Mouse (Mus musculus): ENCODE results near the gene Hectd4.
"Not testable (repeated sequence)": the region's sequence is repeated elsewhere in the genome, so short reads cannot be mapped to it uniquely, and the experiment has no call there.

Gene Hectd4

GRCm38 (mm10) chr5:121206540-121206939 lies 13.5 kb upstream of the Hectd4 start:
- DNase-seq (ENCODE audit: low spot score): no peak

- no peak for DNase-seq (ENCODE audit: low spot score)
Observed at GRCm38 (mm10) chr5:121206984-121207383, 13.0 kb upstream of the Hectd4 start.

DNA sequence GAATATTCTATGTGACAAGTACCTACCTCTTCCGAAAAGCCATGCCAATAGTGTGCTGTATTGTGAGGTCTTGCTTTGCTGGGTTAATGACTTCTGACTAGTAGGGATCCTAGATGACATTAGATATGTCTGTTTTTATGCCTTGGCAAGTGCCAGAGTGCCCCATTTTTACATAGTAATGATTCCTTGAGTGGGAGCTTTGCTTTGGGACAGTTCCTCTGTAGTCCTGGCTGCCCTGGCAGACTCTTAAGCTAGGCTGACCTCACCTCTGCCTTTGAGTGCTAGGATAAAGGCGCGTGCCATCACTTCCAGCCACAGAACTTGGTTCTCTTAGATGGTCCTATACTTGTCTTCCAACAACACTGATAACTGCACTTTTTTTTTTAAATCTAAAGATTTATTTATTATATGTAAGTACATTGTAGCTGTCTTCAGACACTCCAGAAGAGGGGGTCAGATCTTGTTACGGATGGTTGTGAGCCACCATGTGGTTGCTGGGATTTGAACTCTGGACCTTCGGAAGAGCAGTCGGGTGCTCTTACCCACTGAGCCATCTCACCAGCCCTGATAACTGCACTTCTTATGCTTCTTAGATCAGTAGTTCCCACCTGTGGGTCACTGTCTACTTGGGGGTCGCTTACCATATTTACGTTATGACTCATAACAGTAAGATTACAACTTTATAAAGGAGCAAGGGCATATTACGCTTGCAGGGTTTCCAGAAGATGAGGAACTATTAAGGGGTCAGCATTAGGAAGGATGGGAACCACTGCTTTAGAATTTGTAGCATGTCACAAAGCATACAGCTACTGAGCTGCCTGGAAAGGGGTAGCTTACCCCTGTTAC lies 10.0 kb upstream of the Hectd4 start:
- no peak for DNase-seq (ENCODE audit: low spot score)

DNA sequence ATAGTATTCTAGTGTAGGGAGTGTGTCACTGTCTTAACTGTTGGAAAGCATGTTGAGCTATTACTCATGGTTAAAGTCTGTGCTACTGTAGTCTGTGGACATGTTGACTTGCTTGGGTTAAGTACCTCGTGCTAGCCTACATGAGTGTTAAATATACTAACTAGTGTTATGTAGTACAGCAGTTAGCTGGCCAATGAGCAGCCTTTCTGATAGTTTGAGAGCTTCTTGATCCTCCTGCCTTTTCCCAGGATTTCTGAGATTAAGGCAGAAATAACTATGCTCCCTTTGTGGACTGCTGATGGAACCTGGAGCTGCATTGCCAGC lies 9.5 kb upstream of the Hectd4 start:
- no peak for DNase-seq (ENCODE audit: low spot score)

GRCm38 (mm10) chr5:121212108-121212507 lies 7.9 kb upstream of the Hectd4 start:
- DNase-seq (ENCODE audit: low spot score): no peak

- no peak for DNase-seq (ENCODE audit: low spot score)
Observed at GRCm38 (mm10) chr5:121214707-121215106, 5.3 kb upstream of the Hectd4 start.

- DNase-seq (ENCODE audit: low spot score): peak; percentile 32
Observed at GRCm38 (mm10) chr5:121215380-121216125, 4.5 kb upstream of the Hectd4 start.

DNA sequence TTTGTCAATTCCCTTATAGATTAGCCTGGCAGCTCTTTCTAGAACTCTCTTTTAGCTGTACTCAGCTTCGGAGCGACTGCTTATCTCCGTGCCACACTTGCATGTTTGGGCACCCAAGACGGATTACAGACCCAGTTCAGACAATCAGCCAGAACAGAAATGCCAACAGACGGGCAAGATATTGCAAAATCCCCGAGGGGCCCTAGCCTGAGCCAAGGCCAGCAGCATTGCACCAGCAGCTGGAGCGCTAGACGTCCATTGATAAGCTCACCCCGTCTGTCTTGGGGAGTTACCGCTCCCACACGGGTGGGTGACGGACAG lies 3.9 kb upstream of the Hectd4 start:
- DNase-seq (ENCODE audit: low spot score): no peak

- DNase-seq (ENCODE audit: low spot score): not testable (repeated sequence)
Observed at GRCm38 (mm10) chr5:121216584-121217312, 3.3 kb upstream of the Hectd4 start.

DNA sequence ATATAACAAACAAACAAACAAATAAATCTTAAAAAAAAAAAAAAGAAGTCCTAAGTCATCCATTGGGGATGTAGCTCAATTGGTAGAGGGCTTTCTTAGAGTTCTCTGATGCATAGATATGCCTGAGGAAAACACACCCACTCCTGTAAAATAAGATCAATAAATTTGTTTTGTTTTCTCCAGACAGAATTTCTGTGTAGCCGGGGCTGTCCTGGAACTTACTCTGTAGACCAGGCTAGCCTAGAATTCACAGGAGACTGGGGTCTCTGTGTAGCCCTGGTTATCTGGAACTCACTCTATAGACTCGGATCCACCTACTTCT lies 2.7 kb upstream of the Hectd4 start:
- DNase-seq (ENCODE audit: low spot score): no peak

GRCm38 (mm10) chr5:121219190-121219589 lies 829 bp upstream of the Hectd4 start:
- DNase-seq (ENCODE audit: low spot score): no peak

DNA sequence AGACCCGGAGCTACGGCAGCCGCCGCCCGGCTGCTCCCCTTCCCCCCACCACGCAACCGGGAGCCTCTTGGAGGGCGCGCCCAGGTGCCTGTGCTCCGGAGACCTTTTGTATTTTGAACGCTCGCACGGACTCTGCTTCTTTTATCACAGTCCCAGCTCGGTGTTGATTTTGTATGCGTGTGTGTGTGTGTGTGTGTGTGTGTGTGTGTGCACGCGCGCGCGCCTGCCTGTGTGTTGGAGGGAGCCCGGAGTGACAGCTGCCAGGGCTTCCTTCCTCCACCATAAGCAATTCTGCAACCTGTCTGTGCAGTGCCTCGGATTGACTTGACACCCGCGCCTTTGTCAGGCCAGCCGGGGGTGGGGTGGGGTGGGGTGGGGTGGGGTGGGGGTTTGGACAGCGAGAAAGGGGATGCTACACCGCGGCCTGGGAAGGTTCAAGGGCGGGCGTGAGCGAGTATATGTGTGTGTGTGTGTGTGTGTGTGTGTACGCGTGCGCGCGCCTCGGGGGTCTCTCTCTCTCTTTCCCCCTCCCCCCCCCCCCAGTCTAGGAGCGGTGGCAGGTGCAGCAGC lies 798 bp downstream of the Hectd4 start:
- DNase-seq (ENCODE audit: low spot score): no peak

DNA sequence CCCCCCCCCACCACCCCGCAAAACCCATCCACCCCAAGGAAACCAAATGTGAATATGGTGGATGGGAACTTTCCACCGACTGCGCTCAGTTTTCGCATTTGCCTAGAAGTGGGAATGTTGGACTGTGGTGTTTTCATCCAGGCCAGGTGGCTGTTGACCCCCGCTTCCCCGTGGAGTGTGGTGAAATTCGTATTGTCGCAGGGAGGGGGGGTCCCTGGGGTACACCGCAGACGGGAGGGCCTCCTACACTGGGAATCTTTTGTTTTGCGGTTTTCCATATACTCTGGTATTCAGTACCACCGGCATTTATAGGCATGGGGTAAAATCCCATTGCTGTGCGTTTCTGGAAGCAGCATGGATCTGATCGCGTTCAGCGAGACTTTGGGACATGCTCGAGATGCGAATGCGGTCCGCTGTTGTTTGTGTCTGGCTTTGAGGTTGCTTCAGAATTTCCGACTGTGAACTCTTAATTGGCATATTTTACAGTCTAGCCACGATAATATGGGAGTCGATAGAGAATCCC lies 1.4 kb downstream of the Hectd4 start:
- DNase-seq (ENCODE audit: low spot score): no peak

DNA sequence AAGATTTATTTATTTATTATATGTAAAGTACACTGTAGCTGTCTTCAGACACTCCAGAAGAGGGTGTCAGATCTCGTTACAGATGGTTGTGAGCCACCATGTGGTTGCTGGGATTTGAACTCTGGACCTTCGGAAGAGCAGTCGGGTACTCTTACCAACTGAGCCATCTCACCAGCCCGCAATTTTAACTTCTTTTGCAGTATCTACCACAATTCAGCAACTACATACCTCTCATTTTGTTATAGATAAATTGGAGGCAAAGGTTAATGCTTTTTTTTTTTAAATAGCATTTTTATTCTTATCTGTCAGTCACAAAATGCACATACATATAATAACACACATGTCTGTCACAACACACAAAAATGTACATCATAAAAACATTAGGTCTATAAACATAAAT lies 4.0 kb downstream of the Hectd4 start:
- not testable (repeated sequence) for DNase-seq (ENCODE audit: low spot score)

DNA sequence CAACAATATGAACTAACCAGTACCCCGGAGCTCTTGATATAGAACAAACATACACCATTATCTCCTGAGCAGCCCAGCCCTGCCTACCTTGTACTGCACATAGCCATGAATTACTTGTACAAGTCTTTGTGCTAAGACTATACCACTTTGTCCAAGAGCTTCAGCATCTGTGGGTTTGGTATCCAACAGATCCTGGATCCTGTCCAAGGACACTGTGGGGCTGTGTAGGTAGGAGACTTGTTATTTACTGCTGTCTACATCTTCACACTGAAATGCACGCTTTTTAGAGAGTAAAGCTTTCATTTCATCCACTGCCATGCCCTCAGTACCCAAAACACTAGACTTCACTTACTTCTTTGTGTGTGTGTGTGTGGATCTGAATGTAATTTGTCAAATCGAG lies 4.8 kb downstream of the Hectd4 start:
- DNase-seq (ENCODE audit: low spot score): no peak

DNA sequence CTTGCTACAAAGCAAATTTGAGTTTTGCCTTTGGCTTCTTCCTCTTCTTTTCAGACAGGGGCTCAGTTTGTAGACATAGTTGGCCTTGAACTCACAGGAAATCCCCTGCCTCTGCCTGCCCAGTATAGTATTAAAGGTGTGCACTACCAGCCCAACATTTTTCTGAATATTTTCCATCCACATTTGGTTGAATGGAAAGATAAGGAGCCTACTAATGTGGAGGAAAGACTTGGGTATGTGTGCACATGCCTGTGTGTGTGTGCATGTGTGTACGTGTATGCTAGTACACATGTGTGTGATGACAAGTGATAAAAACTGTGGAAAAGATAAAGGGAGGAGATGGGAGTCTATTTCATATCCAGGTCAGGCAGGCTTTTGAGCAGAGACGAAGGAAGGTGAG lies 5.8 kb downstream of the Hectd4 start:
- no peak for DNase-seq (ENCODE audit: low spot score)

DNA sequence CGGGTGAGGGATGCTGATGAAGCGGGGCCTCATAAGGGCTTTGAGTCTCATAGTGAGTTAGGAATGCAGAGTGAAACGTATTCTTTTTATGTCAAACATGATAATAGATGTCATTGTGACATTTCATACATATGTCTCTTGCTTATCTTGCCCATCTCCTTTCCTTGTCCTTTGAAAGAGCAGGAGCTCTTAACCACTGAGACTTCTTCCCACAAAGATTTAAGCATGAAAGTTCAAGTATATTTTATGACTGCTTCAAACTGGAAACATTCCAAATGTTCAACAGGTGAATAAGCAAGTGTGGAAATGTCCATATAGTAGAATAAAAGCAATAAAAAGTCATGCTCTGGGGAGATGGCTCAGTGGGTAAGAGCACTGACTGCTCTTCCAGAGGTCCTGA lies 6.4 kb downstream of the Hectd4 start:
- no peak for DNase-seq (ENCODE audit: low spot score)

GRCm38 (mm10) chr5:121226845-121227244 lies 6.8 kb downstream of the Hectd4 start:
- no peak for DNase-seq (ENCODE audit: low spot score)

DNA sequence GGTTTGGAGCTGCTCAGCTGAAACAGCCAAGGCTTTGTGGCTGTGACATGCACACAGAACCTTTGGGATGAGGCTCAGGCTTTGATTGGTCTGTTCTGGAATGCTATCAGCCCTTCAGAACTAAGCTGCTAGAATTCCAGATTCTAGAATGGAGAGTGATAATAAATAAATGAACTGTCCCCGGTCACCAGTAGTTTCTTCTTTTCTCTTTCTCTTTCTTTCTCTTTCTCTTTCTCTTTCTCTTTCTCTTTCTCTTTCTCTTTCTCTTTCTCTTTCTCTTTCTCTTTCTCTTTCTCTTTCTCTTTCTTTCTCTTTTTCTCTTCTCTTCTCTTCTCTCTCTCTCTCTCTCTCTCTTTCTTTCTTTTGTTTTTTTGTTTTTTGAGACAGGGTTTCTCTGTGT lies 7.3 kb downstream of the Hectd4 start:
- not testable (repeated sequence) for DNase-seq (ENCODE audit: low spot score)

DNA sequence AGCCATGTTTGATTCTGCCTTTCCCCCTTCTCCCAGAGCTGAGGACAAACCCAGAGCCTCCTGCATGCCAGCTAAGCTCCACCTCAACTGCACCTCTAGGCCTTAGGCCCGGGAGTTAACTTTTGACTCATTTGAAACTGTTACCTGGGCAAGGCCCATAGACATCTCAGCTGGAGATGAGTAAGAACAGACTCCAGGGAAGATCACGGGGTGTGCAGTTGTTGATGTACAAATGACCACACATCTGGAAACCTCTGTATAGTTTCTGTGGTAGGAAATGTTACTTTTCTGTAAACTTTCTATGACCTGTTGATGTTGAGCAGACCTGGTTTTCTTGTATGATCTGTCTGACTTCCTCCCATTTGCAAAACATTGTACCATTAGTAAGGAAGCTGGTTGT lies 9.2 kb downstream of the Hectd4 start:
- no peak for DNase-seq (ENCODE audit: low spot score)

- no peak for DNase-seq (ENCODE audit: low spot score)
Observed at GRCm38 (mm10) chr5:121230811-121231210, 10.8 kb downstream of the Hectd4 start.

DNA sequence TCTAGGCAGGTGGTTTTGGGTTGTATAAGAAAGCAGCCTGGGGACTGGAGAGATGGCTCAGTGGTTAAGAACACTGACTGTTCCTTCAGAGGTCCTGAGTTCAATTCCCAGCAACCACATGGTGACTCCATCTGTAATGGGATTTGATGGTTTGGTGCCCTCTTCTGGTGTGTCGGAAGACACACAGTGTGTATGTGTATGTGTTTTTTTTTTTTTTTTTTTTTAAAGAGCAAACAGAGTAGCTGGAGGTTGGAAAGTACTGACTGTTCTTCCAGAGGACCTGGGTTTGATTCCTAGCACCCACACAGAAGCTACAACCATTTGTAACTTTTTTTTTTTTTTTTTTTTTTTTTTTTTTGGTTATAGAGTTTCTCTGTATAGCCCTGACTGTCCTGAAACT lies 12.8 kb downstream of the Hectd4 start:
- DNase-seq (ENCODE audit: low spot score): no peak

DNA sequence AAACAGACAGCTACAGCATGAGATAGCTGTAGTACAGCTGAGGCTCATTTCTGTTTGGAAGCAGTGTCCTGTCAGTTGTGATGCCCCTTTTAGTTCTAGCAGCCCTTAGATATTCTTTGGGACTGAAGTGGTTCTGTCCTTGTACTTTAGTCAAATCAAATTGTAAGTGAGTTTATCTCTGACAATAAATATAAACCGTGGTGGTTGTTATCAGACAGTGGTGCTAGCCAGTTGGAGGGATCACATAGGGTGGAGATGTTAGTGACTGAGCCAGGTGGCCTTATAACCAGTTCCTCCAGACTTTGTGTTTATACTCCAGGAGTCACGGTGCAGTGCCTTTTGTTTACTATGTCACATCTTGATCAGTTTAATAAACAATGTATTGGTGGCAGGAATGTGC lies 13.7 kb downstream of the Hectd4 start:
- no peak for DNase-seq (ENCODE audit: low spot score)

All from ovary, postnatal 10 days (tissue).